Mouse (Mus musculus) midbrain, embryonic 15.5 days (tissue): Measurements from ENCODE around the gene Gm9999. TPM values are rescaled to one million over a fixed set of nuclear protein-coding genes. Genes with fewer than 3 reads are reported as not detected.
A peak's percentile ranks its signal among the peaks of the same experiment; 100 is the strongest.

Experiments used
- ATAC-seq: fragments of 200-750 bp; cut with Nextera tagmentation; replicated peaks from 2 replicates; pipeline ENCODE4 v1.8.0; 2017; ENCODE audit warnings: moderate TSS enrichment
- H3K27ac ChIP-seq: fragments of 300-500 bp; sonication (generic); 2 replicates; pipeline ENCODE4 v1.5.1; 2015; ENCODE audit warnings: mild to moderate bottlenecking, inconsistent platforms
- H3K27me3 ChIP-seq: fragments of 300-500 bp; sonication (generic); replicated peaks from 2 replicates; pipeline ENCODE4 v1.6.1; 2015; ENCODE audit warnings: inconsistent platforms
- H3K36me3 ChIP-seq: fragments of 300-500 bp; sonication (generic); replicated peaks from 2 replicates; pipeline ENCODE4 v1.6.1; 2015; ENCODE audit warnings: inconsistent platforms
- H3K4me1 ChIP-seq: fragments of 300-500 bp; sonication (generic); 2 replicates; pipeline ENCODE4 v1.6.1; 2015; ENCODE audit warnings: inconsistent platforms
- H3K4me2 ChIP-seq: fragments of 300-500 bp; sonication (generic); 2 replicates; pipeline ENCODE4 v1.6.1; 2015; ENCODE audit warnings: inconsistent platforms, mild to moderate bottlenecking, moderate library complexity
- H3K4me3 ChIP-seq: fragments of 300-500 bp; sonication (generic); 2 replicates; pipeline ENCODE4 v1.5.1; 2015; ENCODE audit warnings: mild to moderate bottlenecking, inconsistent platforms
- H3K9ac ChIP-seq: fragments of 300-500 bp; sonication (generic); 2 replicates; pipeline ENCODE4 v1.6.1; 2015; ENCODE audit warnings: mild to moderate bottlenecking, inconsistent platforms
- H3K9me3 ChIP-seq: fragments of 300-500 bp; sonication (generic); 2 replicates; pipeline ENCODE4 v1.6.1; 2016; ENCODE audit warnings: inconsistent platforms
- WGBS: fragments of 180-500 bp; shearing (Covaris S2); methylation state at CpG from one replicate; pipeline ENCODE4 v1.1.7; 2015; ENCODE audit warnings: mixed read lengths; 5-methylcytosine and 5-hydroxymethylcytosine counted together
- polyA plus RNA-seq: library from polyadenylated mRNA; unstranded; fragments of >200 nt; fragmentation: Nextera tagmentation; extraction: Ambion mirVana; gene quantifications from 2 replicates; pipeline ENCODE4 v1.2.1, GENCODE M21; 2015

Gene Gm9999
- polyA plus RNA-seq, 1 experiment from 2014 or later = not detected

DNA sequence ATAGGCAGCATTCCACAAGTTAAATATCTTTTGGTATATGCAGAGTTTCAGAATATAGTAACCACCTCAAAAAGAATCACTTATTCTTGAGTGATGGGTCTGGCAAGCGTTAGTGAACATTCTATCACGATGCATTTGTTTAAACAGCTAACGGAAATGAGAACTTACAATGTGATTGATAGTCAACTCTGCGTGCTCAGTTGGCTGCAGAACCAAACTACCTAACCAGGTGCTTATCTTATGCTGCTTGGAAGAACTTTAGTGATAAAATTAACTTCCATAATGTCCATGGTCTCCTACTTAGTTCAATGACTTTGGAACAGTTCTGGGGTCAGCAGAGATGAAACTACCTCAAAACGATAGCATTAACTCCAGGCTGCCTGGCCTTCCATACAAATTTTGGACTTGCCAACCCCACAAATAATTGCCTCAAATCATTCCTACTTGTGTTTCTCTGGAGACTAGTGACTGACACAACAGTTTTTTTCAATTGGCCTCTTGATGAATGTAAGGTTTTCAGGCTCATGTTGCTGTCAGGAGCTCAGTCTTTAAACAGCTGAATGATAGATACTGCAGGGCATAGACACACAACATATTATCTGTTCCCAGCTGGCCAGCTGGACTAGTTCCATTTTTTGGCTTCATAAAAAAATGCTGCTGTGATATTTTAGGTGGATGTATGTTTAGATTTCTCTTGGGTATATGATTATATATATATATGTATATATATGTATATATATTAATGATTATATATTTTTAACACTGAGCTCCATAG lies 17.9 kb downstream of the Gm9999 start:
- no peak overlapping the region for H3K27ac ChIP-seq
- no peaks in the 10 kb centered on the region for H3K9me3 ChIP-seq
- H3K4me3 ChIP-seq = no peak overlapping the region
- ATAC-seq = no peak
- H3K36me3 ChIP-seq = peaks cover 17% of the 10 kb centered on the region; the same call in 1 of the 2 replicates
- H3K4me1 ChIP-seq = peaks cover 38% of the 10 kb centered on the region
- 84% methylated on average over 5 of the region's 5 CpGs for WGBS
- H3K4me2 ChIP-seq = no peak overlapping the region
- no peak overlapping the region for H3K9ac ChIP-seq
- H3K27me3 ChIP-seq = no peaks in the 10 kb centered on the region

DNA sequence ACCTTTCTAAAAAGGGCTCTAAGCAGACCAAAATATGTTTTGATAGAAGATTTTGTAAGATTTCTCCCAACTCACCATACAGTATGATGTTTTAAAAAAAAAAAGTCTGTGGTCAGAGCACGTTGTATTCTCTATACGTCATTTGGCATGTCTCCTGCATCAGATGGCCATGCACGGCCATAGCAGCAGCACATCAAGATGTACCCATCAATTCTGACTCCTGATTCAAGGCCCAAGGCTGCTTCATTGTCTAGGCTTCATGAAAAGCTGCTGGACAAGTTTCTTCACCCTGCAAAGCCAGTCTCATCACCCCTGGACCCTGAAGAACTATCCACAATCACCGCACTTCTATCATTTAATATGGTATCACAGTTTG lies 18.5 kb downstream of the Gm9999 start:
- no peak overlapping the region for H3K27ac ChIP-seq
- H3K4me2 ChIP-seq = no peak overlapping the region
- peaks cover 17% of the 10 kb centered on the region; the same call in 1 of the 2 replicates for H3K36me3 ChIP-seq
- H3K4me3 ChIP-seq = no peak overlapping the region
- no peaks in the 10 kb centered on the region for H3K9me3 ChIP-seq
- no peaks in the 10 kb centered on the region for H3K27me3 ChIP-seq
- ATAC-seq = no peak
- no peak overlapping the region for H3K9ac ChIP-seq
- 57% methylated on average over 4 of the region's 4 CpGs for WGBS
- H3K4me1 ChIP-seq = peaks cover 43% of the 10 kb centered on the region

DNA sequence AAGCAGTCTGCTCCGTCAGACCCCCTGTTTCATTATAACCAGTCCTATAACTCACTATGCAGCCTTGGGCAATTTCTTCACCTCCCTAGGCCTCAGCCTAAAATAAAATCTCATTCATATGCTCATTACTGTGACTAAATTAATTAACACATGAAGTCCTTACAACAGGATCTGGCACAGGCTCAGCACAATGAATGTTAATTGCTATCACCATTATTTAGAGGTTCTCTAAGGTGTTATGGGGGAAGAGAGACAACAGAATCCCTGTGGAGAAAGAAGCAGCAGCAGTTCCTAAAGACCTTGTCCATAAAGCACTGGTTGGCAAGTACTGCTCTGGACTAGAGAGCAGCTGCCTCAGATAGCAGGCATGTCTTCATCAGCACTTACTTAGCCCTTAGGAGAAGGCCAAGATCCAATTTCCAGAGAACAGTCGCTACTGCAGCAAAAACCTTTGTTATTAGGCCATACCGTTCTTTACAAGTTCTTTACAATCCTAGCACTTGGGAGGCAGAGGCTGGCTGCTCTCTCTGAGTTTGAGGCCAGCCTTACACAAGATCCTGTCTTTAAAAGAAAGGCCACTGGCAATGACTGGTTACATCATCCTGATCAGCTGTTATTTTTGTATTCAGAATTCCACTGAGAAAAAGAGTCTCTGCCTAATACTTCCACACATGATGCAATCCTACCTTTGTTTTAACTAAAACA lies 20.2 kb downstream of the Gm9999 start:
- Histone ChIP-seq H3K9me3 (no peaks in the 10 kb centered on the region), H3K4me2 (no peak overlapping the region), H3K27ac (no peak overlapping the region), H3K4me3 (no peak overlapping the region), H3K36me3 (0 out of 2 replicates have a peak, but pooled peaks cover 1% of the 10 kb centered on the region), H3K27me3 (no peaks in the 10 kb centered on the region), H3K9ac (no peak overlapping the region), H3K4me1 (peaks cover 51% of the 10 kb centered on the region)
- no peak for ATAC-seq
- WGBS = 25% methylated on average over 3 of the region's 3 CpGs

DNA sequence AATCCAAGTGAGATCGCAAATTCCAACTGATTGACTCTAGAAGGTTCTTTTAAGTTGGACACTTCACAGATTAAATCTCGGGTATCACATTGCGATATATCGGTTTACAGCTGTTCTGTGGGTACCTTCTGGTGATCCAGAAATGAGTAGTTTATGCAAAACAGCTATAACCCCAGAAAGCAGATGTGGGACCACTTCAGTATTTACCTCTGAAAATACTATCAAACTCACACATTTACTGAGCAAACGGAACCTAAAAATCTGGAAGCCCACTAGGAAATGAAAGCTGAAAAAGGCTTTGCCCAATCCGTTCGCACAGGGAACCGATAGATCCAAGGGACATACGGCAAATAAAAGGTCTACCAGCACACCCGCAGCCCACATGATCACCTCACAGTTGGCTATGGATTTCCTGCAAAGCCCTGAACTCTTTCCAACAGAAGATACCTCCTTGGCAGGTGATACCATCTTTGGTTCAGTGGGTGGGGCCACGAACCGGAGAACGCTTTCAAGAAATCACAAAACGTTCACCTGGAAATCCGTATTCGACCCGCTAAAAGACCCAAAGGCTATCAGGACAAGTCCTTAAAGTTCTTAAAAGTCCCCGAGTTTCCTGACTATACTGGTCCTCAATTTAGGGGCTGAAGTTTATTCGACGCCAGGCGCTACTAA lies 23.9 kb downstream of the Gm9999 start:
- Histone ChIP-seq H3K4me1 (peaks cover 53% of the 10 kb centered on the region), H3K4me3 (peak overlapping the region; percentile 90), H3K27ac (peak overlapping the region; percentile 88), H3K27me3 (no peaks in the 10 kb centered on the region), H3K9me3 (no peaks in the 10 kb centered on the region), H3K4me2 (peak overlapping the region; percentile 75), H3K36me3 (no peaks in the 10 kb centered on the region), H3K9ac (peak overlapping the region; percentile 66)
- 21% methylated on average over 21 of the region's 21 CpGs for whole genome bisulfite sequencing
- ATAC-seq = no peak

DNA sequence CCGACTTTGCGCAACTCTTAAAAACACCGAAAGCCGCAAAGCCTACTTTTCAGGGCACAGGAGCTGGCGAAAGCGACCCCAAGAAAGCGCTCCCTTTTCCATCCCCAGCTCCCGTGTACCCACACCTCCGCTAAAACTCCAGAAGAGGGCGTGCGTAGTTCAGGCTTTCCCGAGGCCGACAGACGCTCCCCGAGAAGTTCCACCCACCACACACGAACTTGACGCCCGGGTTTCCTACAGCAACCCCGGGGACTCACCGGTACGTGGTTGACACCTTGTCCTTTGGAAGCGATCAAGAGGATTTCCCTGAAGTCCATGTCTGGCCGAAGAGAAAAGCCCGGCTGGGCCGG lies 24.4 kb downstream of the Gm9999 start:
- WGBS = under 1% methylated on average over 25 of the region's 25 CpGs
- Histone ChIP-seq H3K9ac (peak overlapping the region; percentile 66), H3K36me3 (no peaks in the 10 kb centered on the region), H3K27ac (peak overlapping the region; percentile 88), H3K27me3 (no peaks in the 10 kb centered on the region), H3K4me1 (peaks cover 48% of the 10 kb centered on the region), H3K9me3 (no peaks in the 10 kb centered on the region), H3K4me3 (peak overlapping the region; percentile 90), H3K4me2 (peak overlapping the region; percentile 75)
- peak; percentile 70 for ATAC-seq

DNA sequence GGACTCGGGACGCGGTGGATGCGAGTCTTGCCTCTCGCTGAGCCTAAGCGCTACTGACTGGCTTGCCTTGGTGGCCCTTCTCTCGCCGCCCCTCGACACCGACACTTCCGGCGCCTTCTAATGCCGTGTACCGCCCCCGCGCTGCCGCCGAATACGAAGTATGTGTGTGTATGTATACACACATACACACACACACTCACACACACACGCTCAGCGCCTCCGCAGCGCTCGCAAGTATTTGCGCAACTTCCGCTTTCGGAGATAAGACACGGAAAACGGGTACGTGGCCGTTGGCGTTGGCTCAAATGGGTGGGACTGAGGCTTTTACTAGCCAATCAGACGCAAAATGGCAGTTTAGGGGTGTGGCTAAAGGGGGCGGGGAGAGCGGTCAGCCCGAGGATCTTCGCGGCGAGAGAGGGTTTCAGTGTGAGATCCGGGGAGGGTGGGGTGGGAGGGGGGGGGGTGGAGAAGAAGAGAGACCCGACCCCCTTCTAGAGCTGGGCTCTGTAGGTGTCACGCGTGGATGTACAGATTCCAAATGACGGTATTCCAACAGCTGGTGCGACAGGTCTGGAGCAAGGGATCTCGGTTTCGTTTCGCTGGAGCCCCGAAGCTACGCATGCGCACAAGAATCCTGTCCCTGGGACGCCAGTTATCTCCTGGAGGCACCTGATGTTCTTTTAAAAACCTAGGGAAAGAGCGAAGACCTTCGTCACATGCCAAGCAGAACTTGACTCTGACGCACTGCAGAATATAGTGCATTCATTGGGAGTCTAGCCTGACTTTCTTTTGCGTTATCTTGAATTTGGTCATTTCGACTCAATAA lies 25.0 kb downstream of the Gm9999 start, which contains the start of gene Spty2d1:
TSS of gene Spty2d1 (minus strand) at position 244 of the 826 bp plus-strand sequence.
- Histone ChIP-seq H3K36me3 (no peaks in the 10 kb centered on the region), H3K4me3 (peak within 1 kb of the TSS; percentile 90), H3K27ac (peak within 1 kb of the TSS; percentile 88), H3K9me3 (no peaks in the 10 kb centered on the region), H3K4me2 (peak within 1 kb of the TSS; percentile 75), H3K4me1 (peaks cover 45% of the 10 kb centered on the region), H3K9ac (peak within 1 kb of the TSS; percentile 66), H3K27me3 (no peaks in the 10 kb centered on the region)
- ATAC-seq = peak; percentile 98
- WGBS = under 1% methylated on average over 56 of the region's 57 CpGs

DNA sequence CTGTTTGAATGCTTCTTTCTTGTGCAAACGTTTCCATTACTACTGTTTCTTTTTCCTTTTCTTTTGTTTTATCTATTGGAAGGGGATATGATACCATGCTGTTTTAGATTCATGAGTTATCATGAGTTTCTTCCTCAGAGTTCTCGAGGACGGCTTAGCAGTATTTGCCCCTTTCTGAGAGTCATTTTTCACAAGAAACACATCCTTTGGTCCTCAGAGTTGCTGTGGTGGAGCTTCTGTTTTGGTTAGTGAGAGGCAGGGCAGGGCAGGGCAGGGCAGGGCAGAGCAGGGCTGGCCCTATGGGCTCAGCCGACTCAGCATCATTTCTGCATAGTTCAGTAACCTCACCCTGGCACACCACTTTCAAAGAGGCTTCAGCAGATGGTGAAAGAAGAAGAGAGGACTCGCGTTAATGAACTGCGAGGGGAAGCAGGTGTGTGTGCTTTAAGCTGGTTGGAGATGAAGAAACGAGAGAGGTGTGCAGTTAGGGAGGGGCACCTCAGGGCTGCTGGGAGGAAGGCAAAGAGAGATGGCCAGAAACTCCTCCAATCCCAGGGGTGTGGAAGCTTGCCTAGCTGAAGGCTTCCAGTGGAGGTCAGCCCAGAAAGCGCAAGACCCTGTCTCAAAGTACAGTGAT lies 29.9 kb downstream of the Gm9999 start:
- H3K27me3 ChIP-seq = no peaks in the 10 kb centered on the region
- H3K4me1 ChIP-seq = peaks cover 19% of the 10 kb centered on the region
- H3K36me3 ChIP-seq = no peaks in the 10 kb centered on the region
- 63% methylated on average over 9 of the region's 9 CpGs for WGBS
- H3K9ac ChIP-seq = no peak overlapping the region
- H3K4me2 ChIP-seq = no peak overlapping the region
- H3K9me3 ChIP-seq = no peaks in the 10 kb centered on the region
- ATAC-seq = no peak
- no peak overlapping the region for H3K4me3 ChIP-seq
- H3K27ac ChIP-seq = no peak overlapping the region

DNA sequence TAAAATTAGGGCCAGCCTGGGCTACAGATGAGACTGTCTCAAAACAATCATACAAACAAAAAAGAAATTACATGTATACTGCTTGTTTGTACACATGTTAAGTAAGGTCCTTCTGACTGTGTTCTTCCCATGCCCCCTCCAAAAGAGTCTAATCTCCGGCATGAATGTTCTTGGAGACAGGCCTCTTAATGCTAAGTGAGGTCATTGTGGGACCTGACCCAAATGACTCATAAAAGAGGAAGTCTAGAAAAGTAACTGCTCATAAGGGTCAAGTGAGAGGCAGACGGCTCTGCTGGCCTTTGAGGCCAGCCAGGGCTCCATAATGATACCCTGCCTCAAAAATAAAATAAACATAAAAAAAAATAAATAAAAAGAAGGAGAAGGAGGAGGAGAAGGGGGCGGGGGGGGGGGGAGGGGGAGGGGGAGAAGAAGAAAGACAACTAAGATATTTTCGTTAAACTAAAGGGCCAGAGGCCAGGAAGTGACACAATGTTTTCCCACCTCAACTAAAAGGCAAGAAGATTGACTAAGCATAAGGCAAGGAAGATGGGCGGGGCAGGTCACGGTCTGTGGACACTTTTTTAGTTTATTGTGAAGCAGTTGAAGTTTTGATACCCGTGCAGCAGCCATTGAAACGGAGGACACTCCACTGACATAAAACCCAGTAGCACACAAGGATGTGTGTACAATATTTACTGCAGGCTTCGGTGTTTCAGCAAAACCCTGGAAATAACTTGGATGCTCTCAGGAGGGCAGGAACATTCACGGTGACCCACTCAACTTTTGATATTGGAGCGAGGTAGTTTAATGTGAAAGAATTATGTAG lies 31.4 kb downstream of the Gm9999 start:
- Histone ChIP-seq H3K36me3 (no peaks in the 10 kb centered on the region), H3K27me3 (no peaks in the 10 kb centered on the region), H3K4me3 (no peak overlapping the region), H3K4me1 (peaks cover 11% of the 10 kb centered on the region), H3K27ac (no peak overlapping the region), H3K9ac (no peak overlapping the region), H3K4me2 (no peak overlapping the region), H3K9me3 (no peaks in the 10 kb centered on the region)
- WGBS = 51% methylated on average over 10 of the region's 11 CpGs
- ATAC-seq = no peak

DNA sequence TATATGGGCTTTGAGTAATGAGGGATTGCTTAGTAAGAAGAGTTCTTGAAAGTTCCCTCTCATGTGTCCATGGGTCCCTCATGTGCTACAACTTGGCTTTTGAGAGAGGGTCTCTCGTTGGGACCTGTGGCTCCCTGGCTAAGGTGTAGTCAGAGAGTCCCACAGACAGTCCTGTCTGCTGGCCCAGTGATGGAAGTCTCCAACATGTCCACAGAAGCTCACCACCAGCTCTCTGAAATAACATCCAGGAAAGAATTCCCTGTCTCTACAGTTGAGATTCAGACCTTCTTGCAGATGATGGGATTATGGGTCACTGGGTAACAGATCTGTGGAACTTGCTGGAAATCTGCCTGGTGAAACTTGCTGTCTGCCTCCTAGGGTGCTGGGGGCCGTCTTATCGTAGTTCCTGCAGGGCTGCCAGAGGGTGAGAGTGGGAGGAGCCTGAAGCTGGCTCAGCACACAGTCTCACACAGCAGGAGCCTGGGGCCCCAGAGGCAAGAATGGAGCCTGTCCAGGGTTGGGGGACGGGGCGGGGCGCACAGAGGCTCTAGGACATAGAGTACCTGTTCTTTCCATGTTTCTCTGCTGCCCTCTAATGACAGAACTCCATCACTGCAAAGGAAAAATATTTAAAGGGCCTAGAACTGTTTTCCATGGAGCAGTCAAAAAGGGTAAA lies 32.1 kb downstream of the Gm9999 start:
- ATAC-seq = peak; percentile 86
- H3K36me3 ChIP-seq = no peaks in the 10 kb centered on the region
- H3K27ac ChIP-seq = no peak overlapping the region
- H3K4me2 ChIP-seq = peak overlapping the region; percentile 48
- H3K9ac ChIP-seq = 0 out of 2 replicates have a peak overlapping the region, but pooled peaks have one; percentile 31
- H3K4me3 ChIP-seq = peak overlapping the region; percentile 26
- peaks cover 7% of the 10 kb centered on the region for H3K4me1 ChIP-seq
- H3K27me3 ChIP-seq = no peaks in the 10 kb centered on the region
- 10% methylated on average over 6 of the region's 6 CpGs for WGBS
- no peaks in the 10 kb centered on the region for H3K9me3 ChIP-seq

DNA sequence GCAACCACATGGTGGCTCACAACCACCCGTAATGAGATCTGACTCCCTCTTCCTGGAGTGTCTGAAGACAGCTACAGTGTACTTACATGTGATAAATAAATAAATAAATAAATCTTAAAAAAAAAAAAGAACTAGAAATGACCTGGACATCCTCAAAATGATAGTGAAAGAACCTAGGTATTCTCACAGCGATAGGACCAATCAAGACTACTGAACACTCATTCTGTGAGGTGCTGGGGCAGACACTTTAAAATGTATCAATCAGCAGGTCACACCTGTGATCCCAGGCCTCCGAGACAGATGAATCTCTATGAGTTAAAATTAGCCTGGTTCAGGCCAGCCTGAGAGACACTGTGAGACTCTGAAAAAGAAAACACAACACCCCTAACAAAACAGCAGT lies 33.2 kb downstream of the Gm9999 start:
- peaks cover 7% of the 10 kb centered on the region for H3K4me1 ChIP-seq
- 86% methylated on average over 3 of the region's 3 CpGs for WGBS
- no peaks in the 10 kb centered on the region for H3K9me3 ChIP-seq
- no peaks in the 10 kb centered on the region for H3K27me3 ChIP-seq
- H3K4me3 ChIP-seq = no peak overlapping the region
- no peak overlapping the region for H3K4me2 ChIP-seq
- H3K36me3 ChIP-seq = no peaks in the 10 kb centered on the region
- H3K27ac ChIP-seq = no peak overlapping the region
- no peak overlapping the region for H3K9ac ChIP-seq
- ATAC-seq = no peak
